Mouse (Mus musculus): ENCODE results near the gene 6430548M08Rik. TPM values are rescaled to one million over a fixed set of nuclear protein-coding genes. Genes with fewer than 3 reads are reported as not detected.

Gene 6430548M08Rik
- total and polyA plus RNA-seq, 2 experiments, result 2.4 to 2.9 TPM

GRCm38 (mm10) chr8:120162404-120162752, 48.4 kb downstream of the 6430548M08Rik start:
- Histone ChIP-seq H3K9ac (ENCODE audit: low read depth, low read length) (no peak overlapping the region), H3K4me3 (ENCODE audit: insufficient read depth, low read depth, low read length) (no peak overlapping the region), H3K27ac (replicated peaks; ENCODE audit: insufficient read depth, low read depth, low read length) (no peak overlapping the region), H3K27me3 (ENCODE audit: control insufficient read depth, insufficient read depth, low read length) (no peaks in the 10 kb centered on the region), H3K4me1 (ENCODE audit: control insufficient read depth, insufficient read depth, low read length) (no peaks in the 10 kb centered on the region), H3K36me3 (ENCODE audit: control insufficient read depth, insufficient read depth, low read length) (no peaks in the 10 kb centered on the region), H3K79me2 (ENCODE audit: control insufficient read depth, insufficient read depth, low read length) (no peaks in the 10 kb centered on the region)
- 75% methylated on average over 5 of the region's 5 CpGs for WGBS
- DNase-seq (ENCODE audit: extremely low read depth, low read depth, low spot score), result no peak
- TF ChIP-seq CTCF (IDR thresholded peaks at IDR 0.05; ENCODE audit: low read depth, low read length), result no peak

- no peaks in the 10 kb centered on the region for H3K79me2 ChIP-seq (ENCODE audit: control insufficient read depth, insufficient read depth, low read length)
- H3K27ac ChIP-seq (replicated peaks; ENCODE audit: insufficient read depth, low read depth, low read length), result no peak overlapping the region
- no peaks in the 10 kb centered on the region for H3K4me1 ChIP-seq (ENCODE audit: control insufficient read depth, insufficient read depth, low read length)
- TF ChIP-seq CTCF (IDR thresholded peaks at IDR 0.05; ENCODE audit: low read depth, low read length) (no peak), POLR2A (IDR thresholded peaks at IDR 0.05; ENCODE audit: extremely low read depth, insufficient read depth, low read length) (no peak)
- 83% methylated on average over 8 of the region's 8 CpGs for WGBS
- H3K4me3 ChIP-seq (ENCODE audit: insufficient read depth, low read depth, low read length), result no peak overlapping the region
- DNase-seq (ENCODE audit: extremely low read depth, low read depth, low spot score), result no peak
- no peaks in the 10 kb centered on the region for H3K27me3 ChIP-seq (ENCODE audit: control insufficient read depth, insufficient read depth, low read length)
- H3K36me3 ChIP-seq (ENCODE audit: control insufficient read depth, insufficient read depth, low read length), result no peaks in the 10 kb centered on the region
- H3K9ac ChIP-seq (ENCODE audit: low read depth, low read length), result no peak overlapping the region
These were observed 49.4 kb downstream of the 6430548M08Rik start for GRCm38 (mm10) chr8:120163376-120163775.

- no peaks in the 10 kb centered on the region for H3K36me3 ChIP-seq (ENCODE audit: control insufficient read depth, insufficient read depth, low read length)
- no peak for DNase-seq (ENCODE audit: extremely low read depth, low read depth, low spot score)
- H3K4me1 ChIP-seq (ENCODE audit: control insufficient read depth, insufficient read depth, low read length), result no peaks in the 10 kb centered on the region
- H3K27me3 ChIP-seq (ENCODE audit: control insufficient read depth, insufficient read depth, low read length), result no peaks in the 10 kb centered on the region
- H3K79me2 ChIP-seq (ENCODE audit: control insufficient read depth, insufficient read depth, low read length), result no peaks in the 10 kb centered on the region
- H3K4me3 ChIP-seq (ENCODE audit: insufficient read depth, low read depth, low read length), result no peak overlapping the region
- WGBS, result 90% methylated on average over 5 of the region's 5 CpGs
- no peak overlapping the region for H3K9ac ChIP-seq (ENCODE audit: low read depth, low read length)
- TF ChIP-seq POLR2A (IDR thresholded peaks at IDR 0.05; ENCODE audit: extremely low read depth, insufficient read depth, low read length), result no peak
- TF ChIP-seq CTCF (IDR thresholded peaks at IDR 0.05; ENCODE audit: low read depth, low read length), result no peak
- H3K27ac ChIP-seq (replicated peaks; ENCODE audit: insufficient read depth, low read depth, low read length), result no peak overlapping the region
These were observed 50.1 kb downstream of the 6430548M08Rik start for GRCm38 (mm10) chr8:120164026-120164425.

- DNase-seq (ENCODE audit: extremely low read depth, low read depth, low spot score), result no peak
- H3K79me2 ChIP-seq (ENCODE audit: control insufficient read depth, insufficient read depth, low read length), result no peaks in the 10 kb centered on the region
- no peak for TF ChIP-seq CTCF (IDR thresholded peaks at IDR 0.05; ENCODE audit: low read depth, low read length)
- TF ChIP-seq POLR2A (IDR thresholded peaks at IDR 0.05; ENCODE audit: extremely low read depth, insufficient read depth, low read length), result no peak
- H3K27me3 ChIP-seq (ENCODE audit: control insufficient read depth, insufficient read depth, low read length), result no peaks in the 10 kb centered on the region
- no peaks in the 10 kb centered on the region for H3K36me3 ChIP-seq (ENCODE audit: control insufficient read depth, insufficient read depth, low read length)
- H3K4me3 ChIP-seq (ENCODE audit: insufficient read depth, low read depth, low read length), result no peak overlapping the region
- WGBS, result 80% methylated on average over 8 of the region's 8 CpGs
- H3K4me1 ChIP-seq (ENCODE audit: control insufficient read depth, insufficient read depth, low read length), result no peaks in the 10 kb centered on the region
- no peak overlapping the region for H3K9ac ChIP-seq (ENCODE audit: low read depth, low read length)
- H3K27ac ChIP-seq (replicated peaks; ENCODE audit: insufficient read depth, low read depth, low read length), result no peak overlapping the region
These were observed 53.2 kb downstream of the 6430548M08Rik start for GRCm38 (mm10) chr8:120167136-120167535.

- Histone ChIP-seq H3K9ac (ENCODE audit: low read depth, low read length) (no peak overlapping the region), H3K79me2 (ENCODE audit: control insufficient read depth, insufficient read depth, low read length) (no peaks in the 10 kb centered on the region), H3K4me3 (ENCODE audit: insufficient read depth, low read depth, low read length) (no peak overlapping the region), H3K4me1 (ENCODE audit: control insufficient read depth, insufficient read depth, low read length) (no peaks in the 10 kb centered on the region), H3K36me3 (ENCODE audit: control insufficient read depth, insufficient read depth, low read length) (no peaks in the 10 kb centered on the region), H3K27me3 (ENCODE audit: control insufficient read depth, insufficient read depth, low read length) (no peaks in the 10 kb centered on the region), H3K27ac (replicated peaks; ENCODE audit: insufficient read depth, low read depth, low read length) (no peak overlapping the region)
- no peak for DNase-seq (ENCODE audit: extremely low read depth, low read depth, low spot score)
- 51% methylated on average over 5 of the region's 5 CpGs for WGBS
- TF ChIP-seq POLR2A (IDR thresholded peaks at IDR 0.05; ENCODE audit: extremely low read depth, insufficient read depth, low read length), result no peak
- TF ChIP-seq CTCF (IDR thresholded peaks at IDR 0.05; ENCODE audit: low read depth, low read length), result no peak
These were observed 53.9 kb downstream of the 6430548M08Rik start for GRCm38 (mm10) chr8:120167821-120168220.

GRCm38 (mm10) chr8:120169119-120169518, 55.2 kb downstream of the 6430548M08Rik start:
- Histone ChIP-seq H3K27me3 (ENCODE audit: control insufficient read depth, insufficient read depth, low read length) (no peaks in the 10 kb centered on the region), H3K4me3 (ENCODE audit: insufficient read depth, low read depth, low read length) (no peak overlapping the region), H3K9ac (ENCODE audit: low read depth, low read length) (no peak overlapping the region), H3K36me3 (ENCODE audit: control insufficient read depth, insufficient read depth, low read length) (no peaks in the 10 kb centered on the region), H3K27ac (replicated peaks; ENCODE audit: insufficient read depth, low read depth, low read length) (no peak overlapping the region), H3K79me2 (ENCODE audit: control insufficient read depth, insufficient read depth, low read length) (no peaks in the 10 kb centered on the region), H3K4me1 (ENCODE audit: control insufficient read depth, insufficient read depth, low read length) (no peaks in the 10 kb centered on the region)
- no peak for DNase-seq (ENCODE audit: extremely low read depth, low read depth, low spot score)
- TF ChIP-seq POLR2A (IDR thresholded peaks at IDR 0.05; ENCODE audit: extremely low read depth, insufficient read depth, low read length) (no peak), CTCF (IDR thresholded peaks at IDR 0.05; ENCODE audit: low read depth, low read length) (no peak)
- WGBS, result 54% methylated on average over 8 of the region's 8 CpGs
